Mouse (Mus musculus) heart, postnatal 0 days (tissue): ENCODE results near the gene Gm11077.

ENCODE experiments used
- CTCF ChIP-seq: IDR thresholded peaks from 2 replicates; pipeline ENCODE4 v1.5.1; 2016; ENCODE audit warnings: antibody characterized with exemption, control low read depth, low read depth
- EP300 ChIP-seq: IDR thresholded peaks from 2 replicates; pipeline ENCODE4 v1.6.1; 2016; ENCODE audit warnings: antibody characterized with exemption, low read depth

DNA sequence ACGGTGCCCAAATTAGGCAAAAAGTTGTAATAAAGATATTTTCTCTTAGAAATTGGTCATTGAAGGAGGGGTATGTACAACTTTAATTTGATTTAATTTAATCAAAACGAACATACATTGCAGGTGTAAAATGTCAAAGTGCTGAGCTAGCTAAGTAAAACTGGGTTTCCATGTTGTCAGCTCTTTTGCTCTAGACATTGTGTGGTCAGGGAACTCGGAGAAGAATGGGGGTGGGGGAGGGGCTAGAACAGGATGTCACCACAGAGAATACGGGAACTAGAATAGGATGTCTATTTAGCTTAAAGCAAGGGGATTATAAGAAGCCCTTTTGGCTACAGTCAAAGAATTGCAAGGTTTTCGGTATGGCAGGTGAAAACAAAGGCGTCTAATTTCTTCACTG is 38.2 kb downstream of the Gm11077 start:
- TF ChIP-seq EP300, result no peak
- no peak for TF ChIP-seq CTCF
